24 mouse cellular contexts compared by ENCODE assay signal in the genomic region with DNA sequence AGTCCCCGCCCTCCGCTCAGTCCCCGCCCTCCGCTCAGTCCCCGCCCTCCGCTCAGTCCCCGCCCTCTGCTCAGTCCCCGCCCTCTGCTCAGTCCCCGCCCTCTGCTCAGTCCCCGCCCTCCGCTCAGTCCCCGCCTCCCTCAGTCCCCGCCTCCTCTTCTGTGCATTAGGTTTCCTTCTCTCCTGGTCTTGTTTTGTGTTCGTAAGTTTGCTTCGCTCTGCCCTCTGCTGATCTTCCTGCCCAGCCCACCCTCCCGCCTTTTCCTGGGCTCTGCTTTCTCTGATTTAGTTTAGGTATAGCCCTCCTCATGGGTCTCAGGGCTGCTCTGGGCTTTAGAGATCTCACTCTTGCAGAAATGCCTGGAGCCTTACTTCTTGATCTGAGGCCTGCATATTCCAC. TPM values are rescaled to one million over a fixed set of nuclear protein-coding genes. Genes with fewer than 3 reads are reported as not detected.
DNase-seq lines count a peak whose midpoint lies in the region; ATAC-seq and TF ChIP-seq lines count a peak whose summit lies in the region.
"Had no signal": no experiment of that assay in that cellular context is flagged by ENCODE, and none has a peak within 500 bp of the region (broad histone marks: within the 10 kb centered on the region; RNA-seq: fewer than 3 reads in every experiment).

No protein-coding gene starts in this region.

- H3K4me3 ChIP-seq in midbrain, embryonic 11.5 days (ENCODE audit: low read depth, low read length) = no peak overlapping the region
- no peak overlapping the region for H3K4me3 ChIP-seq in midbrain, embryonic 10.5 days
- H3K4me3 ChIP-seq in liver, embryonic 12.5 days = no peak overlapping the region
- H3K4me3 ChIP-seq in forebrain, embryonic 10.5 days = no peak overlapping the region
- no peak overlapping the region for H3K4me3 ChIP-seq in lung, adult 2 months (replicated peaks; ENCODE audit: extremely low read depth, low read depth, low read length)
- H3K4me3 ChIP-seq: embryonic facial prominence, embryonic 12.5 days; forebrain, embryonic 13.5 days; heart, embryonic 10.5 days; hindbrain, embryonic 10.5 days; liver, embryonic 13.5 days; midbrain, embryonic 13.5 days had no signal

- H3K9me3 ChIP-seq in midbrain, embryonic 11.5 days (ENCODE audit: control insufficient read depth, low read length) = no peaks in the 10 kb centered on the region
- H3K9me3 ChIP-seq in midbrain, embryonic 10.5 days (replicated peaks) = no peaks in the 10 kb centered on the region
- no peaks in the 10 kb centered on the region for H3K9me3 ChIP-seq in liver, embryonic 12.5 days (replicated peaks)
- no peaks in the 10 kb centered on the region for H3K9me3 ChIP-seq in forebrain, embryonic 10.5 days
- H3K9me3 ChIP-seq: embryonic facial prominence, embryonic 12.5 days; forebrain, embryonic 13.5 days; heart, embryonic 10.5 days; hindbrain, embryonic 10.5 days; liver, embryonic 13.5 days; midbrain, embryonic 13.5 days had no signal

- H3K27me3 ChIP-seq in midbrain, embryonic 11.5 days (ENCODE audit: control insufficient read depth, insufficient read depth, low read length) = no peaks in the 10 kb centered on the region
- no peaks in the 10 kb centered on the region for H3K27me3 ChIP-seq in midbrain, embryonic 10.5 days (ENCODE audit: low read depth, poor library complexity, severe bottlenecking)
- no peaks in the 10 kb centered on the region for H3K27me3 ChIP-seq in liver, embryonic 12.5 days (replicated peaks)
- no peaks in the 10 kb centered on the region for H3K27me3 ChIP-seq in forebrain, embryonic 10.5 days (ENCODE audit: poor library complexity, severe bottlenecking)
- H3K27me3 ChIP-seq: CH12.LX; embryonic facial prominence, embryonic 12.5 days; forebrain, embryonic 13.5 days; liver, embryonic 13.5 days; midbrain, embryonic 13.5 days had no signal

- no peak overlapping the region for H3K9ac ChIP-seq in midbrain, embryonic 11.5 days (ENCODE audit: low read length)
- H3K9ac ChIP-seq in liver, embryonic 12.5 days = no peak overlapping the region
- H3K9ac ChIP-seq: embryonic facial prominence, embryonic 12.5 days; forebrain, embryonic 13.5 days; liver, embryonic 13.5 days; midbrain, embryonic 13.5 days had no signal

- ATAC-seq in midbrain, embryonic 11.5 days (ENCODE audit: low FRiP score) = no peak
- ATAC-seq in liver, embryonic 12.5 days = peak; percentile 26; the same call in 1 of the 2 replicates
- ATAC-seq: forebrain, embryonic 13.5 days; hindbrain, embryonic 16.5 days; midbrain, embryonic 13.5 days had no signal

- WGBS in midbrain, embryonic 11.5 days = 51% methylated on average over 15 of the region's 16 CpGs
- 32% methylated on average over 16 of the region's 16 CpGs for WGBS in midbrain, embryonic 10.5 days
- 33% methylated on average over 13 of the region's 16 CpGs for WGBS in liver, embryonic 12.5 days (ENCODE audit: insufficient replicate concordance)
- 40% methylated on average over 16 of the region's 16 CpGs for WGBS in forebrain, embryonic 10.5 days
- 76% methylated on average over 16 of the region's 16 CpGs for WGBS in lung, adult 2 months

- H3K36me3 ChIP-seq in midbrain, embryonic 11.5 days (ENCODE audit: control insufficient read depth, insufficient read depth, low read length) = no peaks in the 10 kb centered on the region
- H3K36me3 ChIP-seq in midbrain, embryonic 10.5 days = no peaks in the 10 kb centered on the region
- H3K36me3 ChIP-seq in liver, embryonic 12.5 days = no peaks in the 10 kb centered on the region
- peaks cover 4% of the 10 kb centered on the region; the same call in 1 of the 2 replicates for H3K36me3 ChIP-seq in forebrain, embryonic 10.5 days (replicated peaks)
- H3K36me3 ChIP-seq: embryonic facial prominence, embryonic 12.5 days; hindbrain, embryonic 10.5 days; midbrain, embryonic 13.5 days had no signal

- DNase-seq in midbrain, embryonic 11.5 days (ENCODE audit: low spot score, missing footprints) = peak; percentile 62
- DNase-seq in midbrain, embryonic 10.5 days (ENCODE audit: low spot score) = no peak
- peak; percentile 57 for DNase-seq in R1 (ENCODE audit: low read depth, low spot score)
- DNase-seq in forebrain, embryonic 10.5 days (ENCODE audit: extremely low spot score, low spot score) = no peak
- DNase-seq in layer of hippocampus, postnatal 14 days (ENCODE audit: low spot score in 2 of 2) = no peak
- no peak for DNase-seq in lung, adult 2 months
- DNase-seq: adrenal gland, adult 2 months; B cell, adult 2 months; cerebellum, adult 11-12 months; cerebellum, postnatal 10 days; kidney, adult 11 months; kidney, postnatal 14 days; liver, embryonic 13.5 days had no signal

- TF ChIP-seq POLR2A in lung, adult 2 months (IDR thresholded peaks at IDR 0.05; ENCODE audit: borderline replicate concordance, extremely low read depth, low read depth, low read length) = no peak

- no peak overlapping the region for H3K27ac ChIP-seq in midbrain, embryonic 11.5 days (ENCODE audit: low read depth, low read length)
- no peak overlapping the region for H3K27ac ChIP-seq in midbrain, embryonic 10.5 days (replicated peaks)
- no peak overlapping the region for H3K27ac ChIP-seq in liver, embryonic 12.5 days
- no peak overlapping the region for H3K27ac ChIP-seq in forebrain, embryonic 10.5 days
- H3K27ac ChIP-seq: embryonic facial prominence, embryonic 12.5 days; forebrain, embryonic 13.5 days; heart, embryonic 10.5 days; hindbrain, embryonic 10.5 days; liver, embryonic 13.5 days; macrophage; midbrain, embryonic 13.5 days had no signal

- no peak overlapping the region for H3K4me2 ChIP-seq in midbrain, embryonic 11.5 days
- H3K4me2 ChIP-seq in liver, embryonic 12.5 days = no peak overlapping the region; the same call in 1 of the 2 replicates
- H3K4me2 ChIP-seq: embryonic facial prominence, embryonic 12.5 days; forebrain, embryonic 13.5 days; liver, embryonic 13.5 days; midbrain, embryonic 13.5 days had no signal

- TF ChIP-seq CTCF in lung, adult 2 months (IDR thresholded peaks at IDR 0.05; ENCODE audit: insufficient read depth, low read length) = no peak

- no peaks in the 10 kb centered on the region for H3K4me1 ChIP-seq in midbrain, embryonic 11.5 days (ENCODE audit: control insufficient read depth, insufficient read depth, low read length)
- H3K4me1 ChIP-seq in midbrain, embryonic 10.5 days = peaks cover 8% of the 10 kb centered on the region
- H3K4me1 ChIP-seq in liver, embryonic 12.5 days = peaks cover 17% of the 10 kb centered on the region
- peaks cover 10% of the 10 kb centered on the region for H3K4me1 ChIP-seq in forebrain, embryonic 10.5 days
- peaks cover 6% of the 10 kb centered on the region; the same call in 1 of the 2 replicates for H3K4me1 ChIP-seq in lung, adult 2 months (ENCODE audit: control insufficient read depth, insufficient read depth, low read length)
- H3K4me1 ChIP-seq: embryonic facial prominence, embryonic 12.5 days; forebrain, embryonic 13.5 days; midbrain, embryonic 13.5 days had no signal

RNA-seq across cellular contexts. Expression of a gene that starts 14.8 kb away (rescaled TPM):
- polyA plus RNA-seq in midbrain, embryonic 11.5 days (2014; fragmentation: Nextera tagmentation; extraction: Ambion mirVana) = 26.2 and 26.9 TPM in 2 replicates
- polyA plus RNA-seq in midbrain, embryonic 10.5 days (2016; fragmentation: Nextera tagmentation; extraction: Ambion mirVana) = 25.2 and 25.3 TPM in 2 replicates
- 34.4 and 34.7 TPM in 2 replicates for polyA plus RNA-seq in liver, embryonic 12.5 days (2016; fragmentation: Nextera tagmentation; extraction: Ambion mirVana)
- 28.4 and 29.3 TPM in 2 replicates for polyA plus RNA-seq in forebrain, embryonic 10.5 days (2016; fragmentation: Nextera tagmentation; extraction: Ambion mirVana)
- total RNA-seq in layer of hippocampus, postnatal 14 days (2021) = 1 to 10 TPM; 7.1 to 7.2 TPM
- polyA plus RNA-seq in lung, adult 2 months (2012; rRNA removed) = 2.7 and 4.0 TPM in 2 replicates

RNA-seq across cellular contexts. Expression of a gene that starts 15.0 kb away (rescaled TPM):
- 42.9 and 46.6 TPM in 2 replicates for polyA plus RNA-seq in midbrain, embryonic 11.5 days (2014; fragmentation: Nextera tagmentation; extraction: Ambion mirVana)
- 65.8 and 67.0 TPM in 2 replicates for polyA plus RNA-seq in midbrain, embryonic 10.5 days (2016; fragmentation: Nextera tagmentation; extraction: Ambion mirVana)
- polyA plus RNA-seq in liver, embryonic 12.5 days (2016; fragmentation: Nextera tagmentation; extraction: Ambion mirVana) = 25.5 and 25.9 TPM in 2 replicates
- polyA plus RNA-seq in forebrain, embryonic 10.5 days (2016; fragmentation: Nextera tagmentation; extraction: Ambion mirVana) = 69.9 and 72.3 TPM in 2 replicates
- 10 to 100 TPM; 19.4 to 20.5 TPM for total RNA-seq in layer of hippocampus, postnatal 14 days (2021)
- 9.0 and 15.6 TPM in 2 replicates for polyA plus RNA-seq in lung, adult 2 months (2012; rRNA removed)

RNA-seq across cellular contexts. Expression of a gene that starts 47.9 kb away (rescaled TPM):
- 1.9 and 2.2 TPM in 2 replicates for polyA plus RNA-seq in midbrain, embryonic 11.5 days (2014; fragmentation: Nextera tagmentation; extraction: Ambion mirVana)
- polyA plus RNA-seq in midbrain, embryonic 10.5 days (2016; fragmentation: Nextera tagmentation; extraction: Ambion mirVana) = 3.2 and 3.7 TPM in 2 replicates
- 4.6 and 5.5 TPM in 2 replicates for polyA plus RNA-seq in liver, embryonic 12.5 days (2016; fragmentation: Nextera tagmentation; extraction: Ambion mirVana)
- 4.5 and 4.6 TPM in 2 replicates for polyA plus RNA-seq in forebrain, embryonic 10.5 days (2016; fragmentation: Nextera tagmentation; extraction: Ambion mirVana)
- 1 to 10 TPM; 2.8 to 3.8 TPM for total RNA-seq in layer of hippocampus, postnatal 14 days (2021)
- 7.5 and 11.0 TPM in 2 replicates for polyA plus RNA-seq in lung, adult 2 months (2012; rRNA removed)
- total RNA-seq: granulocyte monocyte progenitor cell, adult 5-6 weeks; monocyte, adult 5-6 weeks had no signal
- polyA plus RNA-seq: macrophage had no signal

Comparison
In these comparisons a context has a peak if more than half of its experiments do, and no peak if none do; other contexts are left out.
1. DNase-seq: peak in midbrain, embryonic 11.5 days (single experiment) and R1 (single experiment); none in midbrain, embryonic 10.5 days (single experiment), forebrain, embryonic 10.5 days (single experiment), layer of hippocampus, postnatal 14 days (0 of 2) and lung, adult 2 months (single experiment).